Mouse (Mus musculus): ENCODE measurements around the gene Rps6kb2. TPM values are rescaled to one million over a fixed set of nuclear protein-coding genes. Genes with fewer than 3 reads are reported as not detected.

Gene Rps6kb2
- total RNA-seq, 2 experiments from 2014 or later, result 16.5 to 16.8 TPM

- DNase-seq (ENCODE audit: low spot score), result no peak
- intact Hi-C loops (cut with DNase I), result loop anchor here (2.0 kb wide), 1 partner anchor 37 kb away; no protein-coding TSS in a partner anchor
Observed at GRCm38 (mm10) chr19:4163543-4163887, 361 bp upstream of the Rps6kb2 start.

GRCm38 (mm10) chr19:4159049-4159448 lies 4.1 kb downstream of the Rps6kb2 start:
- intact Hi-C loops (cut with DNase I), result no loop called here
- no peak for DNase-seq (ENCODE audit: low spot score)

- intact Hi-C loops (cut with DNase I), result no loop called here
Observed at GRCm38 (mm10) chr19:4156771-4157170, 6.4 kb downstream of the Rps6kb2 start.

GRCm38 (mm10) chr19:4156073-4156579 lies 7.0 kb downstream of the Rps6kb2 start:
- intact Hi-C loops (cut with DNase I), result no loop called here
- no peak for DNase-seq (ENCODE audit: low spot score)

More at GRCm38 (mm10) chr19:4156771-4157170, 6.4 kb downstream of the Rps6kb2 start:
- no peak for DNase-seq (ENCODE audit: low spot score)

- intact Hi-C loops (cut with DNase I), result no loop called here
- no peak for DNase-seq (ENCODE audit: low spot score)
Observed at GRCm38 (mm10) chr19:4155223-4156072, 7.7 kb downstream of the Rps6kb2 start.

GRCm38 (mm10) chr19:4154437-4155222 lies 8.5 kb downstream of the Rps6kb2 start:
- intact Hi-C loops (cut with DNase I), result no loop called here
- DNase-seq (ENCODE audit: low spot score), result no peak

GRCm38 (mm10) chr19:4153232-4153654 lies 9.9 kb downstream of the Rps6kb2 start, which contains the start of gene Ptprcap:
Gene Ptprcap, plus strand, starts transcription at chr19:4153604.
- DNase-seq (ENCODE audit: low spot score), result no peak

GRCm38 (mm10) chr19:4152445-4153231 lies 10.5 kb downstream of the Rps6kb2 start:
- intact Hi-C loops (cut with DNase I), result no loop called here
- no peak for DNase-seq (ENCODE audit: low spot score)

More at GRCm38 (mm10) chr19:4153232-4153654, 9.9 kb downstream of the Rps6kb2 start, which contains the start of gene Ptprcap:
- intact Hi-C loops (cut with DNase I), result no loop called here

GRCm38 (mm10) chr19:4151898-4152297 lies 11.3 kb downstream of the Rps6kb2 start:
- intact Hi-C loops (cut with DNase I), result no loop called here
- DNase-seq (ENCODE audit: low spot score), result no peak

- no peak for DNase-seq (ENCODE audit: low spot score)
- intact Hi-C loops (cut with DNase I), result no loop called here
Observed at GRCm38 (mm10) chr19:4151488-4151860, 11.7 kb downstream of the Rps6kb2 start.

- DNase-seq (ENCODE audit: low spot score), result no peak
- intact Hi-C loops (cut with DNase I), result no loop called here
Observed at GRCm38 (mm10) chr19:4150567-4151487, 12.3 kb downstream of the Rps6kb2 start.

- DNase-seq (ENCODE audit: low spot score), result no peak
- intact Hi-C loops (cut with DNase I), result no loop called here
Observed at GRCm38 (mm10) chr19:4149764-4150461, 13.2 kb downstream of the Rps6kb2 start.

- DNase-seq (ENCODE audit: low spot score), result no peak
- intact Hi-C loops (cut with DNase I), result no loop called here
Observed at GRCm38 (mm10) chr19:4149283-4149682, 13.9 kb downstream of the Rps6kb2 start.

- DNase-seq (ENCODE audit: low spot score), result no peak
- intact Hi-C loops (cut with DNase I), result no loop called here
Observed at GRCm38 (mm10) chr19:4148819-4149218, 14.3 kb downstream of the Rps6kb2 start.

GRCm38 (mm10) chr19:4148491-4148806 lies 14.7 kb downstream of the Rps6kb2 start, which contains the start of gene Coro1b:
Gene Coro1b, plus strand, starts transcription at chr19:4148619.
- DNase-seq (ENCODE audit: low spot score), result peak; percentile 95
- intact Hi-C loops (cut with DNase I), result no loop called here

- intact Hi-C loops (cut with DNase I), result no loop called here
- no peak for DNase-seq (ENCODE audit: low spot score)
Observed at GRCm38 (mm10) chr19:4147782-4148490, 15.2 kb downstream of the Rps6kb2 start.

GRCm38 (mm10) chr19:4147022-4147405 lies 16.1 kb downstream of the Rps6kb2 start:
- intact Hi-C loops (cut with DNase I), result no loop called here
- no peak for DNase-seq (ENCODE audit: low spot score)
